Mouse (Mus musculus) E14TG2a.4 (cell line): ENCODE measurements around the gene Smyd1.

Experiments
- CTCF ChIP-seq: conservative IDR thresholded peaks from 2 replicates; pipeline ENCODE4 v1.5.1; 2014; ENCODE audit warnings: low read length
- NANOG ChIP-seq: IDR thresholded peaks from 2 replicates; pipeline ENCODE4 v1.6.1; 2014; ENCODE audit warnings: borderline replicate concordance, low read length, mixed read lengths
- POU5F1 ChIP-seq: IDR thresholded peaks from 2 replicates; pipeline ENCODE4 v1.6.1; 2014; ENCODE audit warnings: low read length, borderline replicate concordance

GRCm38 (mm10) chr6:71203674-71204073, 118.4 kb downstream of the Smyd1 start:
- TF ChIP-seq CTCF (no peak), POU5F1 (no peak), NANOG (no peak)
